Mouse (Mus musculus): ENCODE results near the gene Dld.

The Dld gene

DNA sequence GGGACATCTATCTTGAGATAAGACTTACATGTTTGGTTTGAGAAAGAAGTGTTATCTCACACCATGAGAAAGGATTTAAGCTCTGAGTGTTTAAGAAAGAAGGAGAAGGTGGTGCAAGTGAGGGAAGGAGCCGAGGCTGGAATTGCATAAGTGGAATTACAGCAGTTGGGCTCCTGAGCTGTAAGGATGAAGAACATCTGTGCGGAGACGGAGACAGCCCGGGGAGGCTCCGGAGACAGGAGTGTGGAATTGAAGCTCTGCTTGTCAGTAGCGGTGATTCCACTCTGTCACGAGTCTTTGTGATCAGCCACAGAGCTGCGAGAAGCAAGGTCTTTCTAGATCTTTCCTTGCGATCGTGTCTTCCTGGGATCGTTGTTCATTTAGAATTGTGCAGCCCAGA lies 56.3 kb downstream of the Dld start:
- in situ Hi-C loops (cut with MseI, MboI) = no loop called here

GRCm38 (mm10) chr12:31294526-31294925 lies 56.7 kb downstream of the Dld start:
- in situ Hi-C loops (cut with MseI, MboI) = no loop called here

- in situ Hi-C loops (cut with MseI, MboI) = no loop called here
Observed at GRCm38 (mm10) chr12:31293361-31294142, 57.7 kb downstream of the Dld start.

DNA sequence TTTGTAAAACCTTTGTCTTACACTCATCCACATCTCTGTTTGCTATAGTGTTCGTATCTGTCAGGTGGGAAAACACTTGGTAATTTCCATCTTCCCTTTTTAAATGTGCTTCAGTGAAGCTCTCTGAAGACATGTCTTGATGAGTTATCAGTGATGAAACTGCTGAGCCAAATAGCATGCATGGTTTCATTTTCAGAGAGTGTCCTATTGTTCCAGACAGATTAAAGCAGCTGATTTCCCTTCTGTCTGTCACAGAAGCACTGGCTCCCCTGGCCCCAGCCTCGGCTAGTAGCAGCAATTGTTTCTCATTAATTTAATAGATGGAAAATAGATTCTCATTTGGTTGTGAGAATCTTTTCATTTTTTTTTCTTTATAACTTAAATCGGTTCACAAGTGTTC lies 60.3 kb downstream of the Dld start:
- in situ Hi-C loops (cut with MseI, MboI) = no loop called here

- in situ Hi-C loops (cut with MseI, MboI) = no loop called here
Observed at GRCm38 (mm10) chr12:31289046-31289445, 62.2 kb downstream of the Dld start.

- in situ Hi-C loops (cut with MseI, MboI) = no loop called here
Observed at GRCm38 (mm10) chr12:31283617-31284136, 67.6 kb downstream of the Dld start.

DNA sequence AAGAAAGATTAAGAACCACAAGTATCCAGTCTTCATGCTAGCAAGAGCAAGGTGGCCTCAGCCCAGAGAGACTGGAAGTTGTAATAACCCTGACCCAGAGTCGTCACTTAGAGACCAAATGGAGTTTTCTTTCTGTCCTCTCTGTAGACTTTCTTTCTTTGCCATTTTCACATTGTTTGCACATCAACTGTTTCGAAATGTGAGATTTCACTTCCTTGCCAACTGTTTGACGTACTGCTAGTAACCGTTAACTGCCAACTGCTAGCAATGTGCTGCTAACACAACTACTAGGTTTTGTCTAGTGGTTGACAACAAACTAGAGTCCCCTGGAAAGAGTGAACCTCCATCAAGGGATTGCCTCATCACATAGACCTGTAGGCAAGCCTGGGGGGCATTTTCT lies 68.1 kb downstream of the Dld start:
- in situ Hi-C loops (cut with MseI, MboI) = no loop called here

- in situ Hi-C loops (cut with MseI, MboI) = no loop called here
Observed at GRCm38 (mm10) chr12:31282241-31282640, 69.0 kb downstream of the Dld start.

Data from mouse trophoblast stem cell (cell line).